ENCODE assay signal across 33 mouse cellular contexts in the genomic region with DNA sequence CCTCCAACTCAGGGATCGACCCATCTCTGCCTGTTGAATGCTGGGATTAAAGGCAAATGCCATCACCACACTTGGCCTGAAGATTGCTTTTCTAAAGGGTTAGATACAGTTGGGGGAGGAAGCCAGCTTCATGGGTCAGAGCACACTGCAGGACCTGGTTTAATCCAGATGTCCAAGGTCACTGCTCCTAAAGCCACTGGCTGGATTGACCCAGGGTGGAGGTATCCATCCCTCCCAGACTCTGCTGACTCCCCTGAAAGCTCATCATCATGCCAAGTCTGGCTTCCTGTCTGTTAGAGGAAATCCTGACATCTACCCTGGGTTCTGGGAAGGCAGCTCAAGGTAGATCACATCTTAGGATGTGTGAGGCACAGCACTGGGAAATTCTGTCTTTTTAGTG. TPM values are rescaled to one million over a fixed set of nuclear protein-coding genes. Genes with fewer than 3 reads are reported as not detected.
"Had no signal": no experiment of that assay in that cellular context is flagged by ENCODE, and none has a peak within 500 bp of the region (broad histone marks: within the 10 kb centered on the region; RNA-seq: fewer than 3 reads in every experiment).

No protein-coding gene starts in this region.

- H3K9me3 ChIP-seq: heart, embryonic 10.5 days; heart, embryonic 12.5 days; heart, embryonic 13.5 days; heart, embryonic 15.5 days; hindbrain, embryonic 10.5 days; hindbrain, embryonic 12.5 days; hindbrain, embryonic 13.5 days; hindbrain, embryonic 15.5 days; intestine, embryonic 15.5 days had no signal

- H3K4me2 ChIP-seq: heart, embryonic 11.5 days; heart, embryonic 12.5 days; heart, embryonic 13.5 days; heart, embryonic 15.5 days; hindbrain, embryonic 12.5 days; hindbrain, embryonic 13.5 days; hindbrain, embryonic 14.5 days; hindbrain, embryonic 15.5 days; intestine, embryonic 15.5 days had no signal

- H3K36me3 ChIP-seq: heart, embryonic 10.5 days; heart, embryonic 12.5 days; heart, embryonic 13.5 days; heart, embryonic 15.5 days; hindbrain, embryonic 10.5 days; hindbrain, embryonic 12.5 days; hindbrain, embryonic 13.5 days; hindbrain, embryonic 15.5 days; intestine, embryonic 15.5 days had no signal

- DNase-seq: heart, postnatal 10 days; heart, postnatal 14 days; heart, postnatal 36 days; heart, postnatal 4 days; kidney, adult 18-20 months; kidney, adult 8-10 months; kidney, adult 9 months; kidney, postnatal 10 days; kidney, postnatal 14 days; layer of hippocampus, adult 9-11 months; layer of hippocampus, postnatal 36 days had no signal

- H3K9ac ChIP-seq: heart, embryonic 12.5 days; heart, embryonic 13.5 days; heart, embryonic 15.5 days; hindbrain, embryonic 12.5 days; hindbrain, embryonic 13.5 days; hindbrain, embryonic 14.5 days; hindbrain, embryonic 15.5 days; intestine, embryonic 15.5 days had no signal

- H3K27me3 ChIP-seq: heart, embryonic 12.5 days; heart, embryonic 13.5 days; heart, embryonic 15.5 days; hindbrain, embryonic 15.5 days; intestine, embryonic 15.5 days had no signal

- H3K27ac ChIP-seq: heart, embryonic 13.5 days; heart, embryonic 15.5 days; hindbrain, embryonic 10.5 days; hindbrain, embryonic 12.5 days; hindbrain, embryonic 13.5 days; hindbrain, embryonic 14.5 days; hindbrain, embryonic 15.5 days; hindbrain, postnatal 0 days; intestine, embryonic 15.5 days; kidney, postnatal 0 days; layer of hippocampus, adult 2 months; left cerebral cortex, adult 2 months had no signal

- ATAC-seq: hindbrain, embryonic 16.5 days; hindbrain, postnatal 0 days; inflammation-experienced regulatory T-cells, adult 6 months; intestine, embryonic 15.5 days; intestine, embryonic 16.5 days; intestine, postnatal 0 days had no signal

- H3K4me3 ChIP-seq: heart, embryonic 10.5 days; heart, embryonic 12.5 days; heart, embryonic 13.5 days; heart, embryonic 15.5 days; hindbrain, embryonic 10.5 days; hindbrain, embryonic 12.5 days; hindbrain, embryonic 13.5 days; hindbrain, embryonic 15.5 days; intestine, embryonic 15.5 days; layer of hippocampus, adult 2 months; left cerebral cortex, adult 2 months had no signal

RNA-seq across cellular contexts. Expression of gene Xirp1, which starts 24.6 kb away (rescaled TPM):
- polyA plus RNA-seq: hindbrain, embryonic 11.5 days; hindbrain, embryonic 14.5 days; hindbrain, embryonic 15.5 days; hindbrain, embryonic 16.5 days; inflammation-experienced regulatory T-cells, adult 6 months; intestine, embryonic 14.5 days; kidney, embryonic 14.5 days had no signal
